8 mouse cellular contexts compared by ENCODE assay signal in genomic region chr7:25219756-25220456, GRCm38 (mm10). TPM values are rescaled to one million over a fixed set of nuclear protein-coding genes. Genes with fewer than 3 reads are reported as not detected.
A peak's percentile ranks its signal among the peaks of the same experiment; 100 is the strongest.
DNase-seq lines count a peak whose midpoint lies in the region; ATAC-seq and TF ChIP-seq lines count a peak whose summit lies in the region.

No protein-coding gene starts in this region.

- H3K4me2 ChIP-seq in embryonic facial prominence, embryonic 14.5 days (ENCODE audit: low read depth, low read length): peak overlapping the region; percentile 92
- H3K4me2 ChIP-seq in limb, embryonic 14.5 days (replicated peaks; ENCODE audit: low read depth, low read length, severe bottlenecking): peak overlapping the region; percentile 91
- peak overlapping the region; percentile 89 for H3K4me2 ChIP-seq in midbrain, postnatal 0 days (ENCODE audit: low read depth, low read length, poor library complexity, severe bottlenecking)

- no peak for TF ChIP-seq CTCF in midbrain, postnatal 0 days (IDR thresholded peaks at IDR 0.05)

- peak overlapping the region; percentile 72 for H3K27ac ChIP-seq in embryonic facial prominence, embryonic 14.5 days (replicated peaks; ENCODE audit: low read depth, low read length)
- H3K27ac ChIP-seq in limb, embryonic 14.5 days (replicated peaks; ENCODE audit: low read depth, low read length): peak overlapping the region; percentile 61; the same call in 1 of the 2 replicates
- H3K27ac ChIP-seq in midbrain, postnatal 0 days (ENCODE audit: low read depth, low read length): peak overlapping the region; percentile 78

- TF ChIP-seq POLR2A in limb, embryonic 14.5 days (IDR thresholded peaks at IDR 0.05; ENCODE audit: borderline replicate concordance, extremely low read depth, insufficient read depth, insufficient read length): no peak

- peak; percentile 67 for ATAC-seq in embryonic facial prominence, embryonic 14.5 days (ENCODE audit: low read depth)
- ATAC-seq in limb, embryonic 14.5 days (ENCODE audit: low FRiP score, low read depth): peak; percentile 80
- ATAC-seq in midbrain, postnatal 0 days (ENCODE audit: low FRiP score): peak; percentile 66

- H3K4me1 ChIP-seq in embryonic facial prominence, embryonic 14.5 days (ENCODE audit: control insufficient read depth, insufficient read depth, low read length): peaks cover 13% of the 10 kb centered on the region
- H3K4me1 ChIP-seq in limb, embryonic 14.5 days (ENCODE audit: control insufficient read depth, insufficient read depth, low read length): peaks cover 23% of the 10 kb centered on the region
- H3K4me1 ChIP-seq in midbrain, postnatal 0 days (ENCODE audit: insufficient read depth, low read length): peaks cover 10% of the 10 kb centered on the region

- 3% methylated on average over 31 of the region's 31 CpGs for WGBS in embryonic facial prominence, embryonic 14.5 days
- 2% methylated on average over 31 of the region's 31 CpGs for WGBS in limb, embryonic 14.5 days
- WGBS in midbrain, postnatal 0 days: 4% methylated on average over 30 of the region's 31 CpGs

- no peaks in the 10 kb centered on the region for H3K27me3 ChIP-seq in embryonic facial prominence, embryonic 14.5 days (replicated peaks; ENCODE audit: control insufficient read depth, insufficient read depth, low read length)
- no peaks in the 10 kb centered on the region for H3K27me3 ChIP-seq in limb, embryonic 14.5 days (ENCODE audit: control insufficient read depth, insufficient read depth, low read length)
- H3K27me3 ChIP-seq in midbrain, postnatal 0 days (ENCODE audit: insufficient read depth, low read length): no peaks in the 10 kb centered on the region

- H3K36me3 ChIP-seq in embryonic facial prominence, embryonic 14.5 days (ENCODE audit: control insufficient read depth, insufficient read depth, low read length): peaks cover 24% of the 10 kb centered on the region; the same call in 1 of the 2 replicates
- H3K36me3 ChIP-seq in limb, embryonic 14.5 days (ENCODE audit: control insufficient read depth, insufficient read depth, low read length): peaks cover 28% of the 10 kb centered on the region
- peaks cover 16% of the 10 kb centered on the region for H3K36me3 ChIP-seq in midbrain, postnatal 0 days (ENCODE audit: insufficient read depth, low read length)

- H3K4me3 ChIP-seq in embryonic facial prominence, embryonic 14.5 days (ENCODE audit: low read depth, low read length): peak overlapping the region; percentile 63
- H3K4me3 ChIP-seq in limb, embryonic 14.5 days (replicated peaks; ENCODE audit: low read length): peak overlapping the region; percentile 72
- peak overlapping the region; percentile 75 for H3K4me3 ChIP-seq in midbrain, postnatal 0 days (ENCODE audit: low read depth, low read length)

- DNase-seq in 3T3-L1 (ENCODE audit: low read depth, low spot score): peak; percentile 94
- DNase-seq in adrenal gland, postnatal 4 days (ENCODE audit: low spot score in 2 of 2): peak; percentile 85 to 87
- DNase-seq in embryonic facial prominence, embryonic 14.5 days (ENCODE audit: low spot score): peak; percentile 97
- peak; percentile 98 for DNase-seq in heart, adult 8-10 months (ENCODE audit: low spot score)
- peak; percentile 98 for DNase-seq in kidney, adult 9 months
- peak; percentile 96 for DNase-seq in limb, embryonic 14.5 days (ENCODE audit: low spot score)
- peak; percentile 97 for DNase-seq in midbrain, postnatal 0 days (ENCODE audit: low spot score)
- DNase-seq in spleen, postnatal 14 days (ENCODE audit: low spot score in 2 of 2): peak; percentile 95 to 96

- no peaks in the 10 kb centered on the region for H3K9me3 ChIP-seq in embryonic facial prominence, embryonic 14.5 days (ENCODE audit: control insufficient read depth, low read length)
- H3K9me3 ChIP-seq in limb, embryonic 14.5 days (ENCODE audit: control insufficient read depth, low read length): no peaks in the 10 kb centered on the region
- H3K9me3 ChIP-seq in midbrain, postnatal 0 days (ENCODE audit: low read length): no peaks in the 10 kb centered on the region

- H3K9ac ChIP-seq in embryonic facial prominence, embryonic 14.5 days (ENCODE audit: low read depth, low read length): peak overlapping the region; percentile 74
- H3K9ac ChIP-seq in limb, embryonic 14.5 days (ENCODE audit: low read depth, low read length, severe bottlenecking): peak overlapping the region; percentile 70
- H3K9ac ChIP-seq in midbrain, postnatal 0 days (replicated peaks; ENCODE audit: low read length, poor library complexity, severe bottlenecking): peak overlapping the region; percentile 86

RNA-seq across cellular contexts. Expression of gene Dedd2, which starts 0.5 kb away (rescaled TPM):
- total RNA-seq in adrenal gland, postnatal 4 days (2021): 10 to 100 TPM; 15.6 to 16.4 TPM
- polyA plus RNA-seq in embryonic facial prominence, embryonic 14.5 days (2014; fragmentation: Nextera tagmentation; extraction: Ambion mirVana): 8.3 and 9.4 TPM in 2 replicates
- 10 to 100 TPM; 14.0 to 23.0 (median 17.2) TPM for total RNA-seq in heart, adult 8-10 months (2022)
- polyA plus RNA-seq in limb, embryonic 14.5 days (2012; rRNA removed): 11.1 and 14.0 TPM in 2 replicates
- 9.0 and 9.4 TPM in 2 replicates for polyA plus RNA-seq in limb, embryonic 14.5 days (2014; fragmentation: Nextera tagmentation; extraction: Ambion mirVana)
- total RNA-seq in midbrain, postnatal 0 days (2014; rRNA removed): 25.9 and 27.8 TPM in 2 replicates
- 17.7 and 18.7 TPM in 2 replicates for polyA plus RNA-seq in midbrain, postnatal 0 days (2015; fragmentation: Nextera tagmentation; extraction: Ambion mirVana)

RNA-seq across cellular contexts. Expression of gene Zfp526, which starts 1.3 kb away (rescaled TPM):
- 10 to 100 TPM; 15.9 to 16.3 TPM for total RNA-seq in adrenal gland, postnatal 4 days (2021)
- polyA plus RNA-seq in embryonic facial prominence, embryonic 14.5 days (2014; fragmentation: Nextera tagmentation; extraction: Ambion mirVana): 4.1 and 4.4 TPM in 2 replicates
- 10 to 100 TPM in 2 of 4 experiments, 1 to 10 TPM in 2; 9.0 to 12.3 (median 9.9) TPM for total RNA-seq in heart, adult 8-10 months (2022)
- polyA plus RNA-seq in limb, embryonic 14.5 days (2012; rRNA removed): 11.1 and 13.0 TPM in 2 replicates
- polyA plus RNA-seq in limb, embryonic 14.5 days (2014; fragmentation: Nextera tagmentation; extraction: Ambion mirVana): 3.9 and 4.2 TPM in 2 replicates
- total RNA-seq in midbrain, postnatal 0 days (2014; rRNA removed): 8.1 and 9.5 TPM in 2 replicates
- polyA plus RNA-seq in midbrain, postnatal 0 days (2015; fragmentation: Nextera tagmentation; extraction: Ambion mirVana): 0.94 and 1.0 TPM in 2 replicates

RNA-seq across cellular contexts. Expression of gene Gsk3a, which starts 17.7 kb away (rescaled TPM):
- 10 to 100 TPM; 84.8 to 89.3 TPM for total RNA-seq in adrenal gland, postnatal 4 days (2021)
- polyA plus RNA-seq in embryonic facial prominence, embryonic 14.5 days (2014; fragmentation: Nextera tagmentation; extraction: Ambion mirVana): 14.3 and 14.8 TPM in 2 replicates
- 10 to 100 TPM; 66.1 to 71.3 (median 68.3) TPM for total RNA-seq in heart, adult 8-10 months (2022)
- polyA plus RNA-seq in limb, embryonic 14.5 days (2012; rRNA removed): 155 and 204 TPM in 2 replicates
- 16.3 and 18.8 TPM in 2 replicates for polyA plus RNA-seq in limb, embryonic 14.5 days (2014; fragmentation: Nextera tagmentation; extraction: Ambion mirVana)
- total RNA-seq in midbrain, postnatal 0 days (2014; rRNA removed): 155 and 169 TPM in 2 replicates
- 20.3 and 20.6 TPM in 2 replicates for polyA plus RNA-seq in midbrain, postnatal 0 days (2015; fragmentation: Nextera tagmentation; extraction: Ambion mirVana)

RNA-seq across cellular contexts. Expression of gene Erf, which starts 30.7 kb away (rescaled TPM):
- total RNA-seq in adrenal gland, postnatal 4 days (2021): 10 to 100 TPM; 47.5 to 50.4 TPM
- 23.3 and 26.0 TPM in 2 replicates for polyA plus RNA-seq in embryonic facial prominence, embryonic 14.5 days (2014; fragmentation: Nextera tagmentation; extraction: Ambion mirVana)
- total RNA-seq in heart, adult 8-10 months (2022): 10 to 100 TPM; 17.2 to 22.5 (median 21.2) TPM
- 99.2 and 127 TPM in 2 replicates for polyA plus RNA-seq in limb, embryonic 14.5 days (2012; rRNA removed)
- polyA plus RNA-seq in limb, embryonic 14.5 days (2014; fragmentation: Nextera tagmentation; extraction: Ambion mirVana): 33.2 and 37.9 TPM in 2 replicates
- 15.8 TPM in 2 replicates for total RNA-seq in midbrain, postnatal 0 days (2014; rRNA removed)
- polyA plus RNA-seq in midbrain, postnatal 0 days (2015; fragmentation: Nextera tagmentation; extraction: Ambion mirVana): 2.2 and 3.0 TPM in 2 replicates

RNA-seq across cellular contexts. Expression of gene Pou2f2, which starts 40.4 kb away (rescaled TPM):
- total RNA-seq in adrenal gland, postnatal 4 days (2021): 1 to 10 TPM; 3.7 to 4.1 TPM
- polyA plus RNA-seq in embryonic facial prominence, embryonic 14.5 days (2014; fragmentation: Nextera tagmentation; extraction: Ambion mirVana): 1.5 TPM in 2 replicates
- total RNA-seq in heart, adult 8-10 months (2022): under 1 TPM; 0.49 to 0.72 (median 0.55) TPM
- 1.3 and 2.6 TPM in 2 replicates for polyA plus RNA-seq in limb, embryonic 14.5 days (2012; rRNA removed)
- 0.55 and 1.9 TPM in 2 replicates for polyA plus RNA-seq in limb, embryonic 14.5 days (2014; fragmentation: Nextera tagmentation; extraction: Ambion mirVana)
- 7.6 and 9.0 TPM in 2 replicates for total RNA-seq in midbrain, postnatal 0 days (2014; rRNA removed)
- polyA plus RNA-seq in midbrain, postnatal 0 days (2015; fragmentation: Nextera tagmentation; extraction: Ambion mirVana): 28.9 and 35.9 TPM in 2 replicates

Comparison
In these comparisons a context has a peak if more than half of its experiments do, and no peak if none do; other contexts are left out.
1. Peak in every context shown above with its lines: DNase-seq, ATAC-seq, H3K4me3 ChIP-seq and H3K27ac ChIP-seq.